Mouse (Mus musculus) cerebellum, postnatal 14 days (tissue): ENCODE measurements around the gene Rasl12.

Source experiments
- DNase-seq, 2 experiments: peaks; one replicate each; pipeline ENCODE4 v3.0.0; 2021; ENCODE audit warnings: mixed read lengths in 2 of 2

Rasl12 gene

GRCm38 (mm10) chr9:65398279-65398678 is at the start of gene Rasl12:
TSS of gene Rasl12 (plus strand) at chr9:65398506.
- peak; percentile 79 to 82 for DNase-seq

- DNase-seq, result no peak
Observed at GRCm38 (mm10) chr9:65353251-65353650, 45.1 kb upstream of the Rasl12 start.

GRCm38 (mm10) chr9:65356561-65356960 is 41.7 kb upstream of the Rasl12 start:
- no peak for DNase-seq

GRCm38 (mm10) chr9:65356971-65357370 is 41.3 kb upstream of the Rasl12 start:
- DNase-seq, result no peak

GRCm38 (mm10) chr9:65358956-65359480 is 39.3 kb upstream of the Rasl12 start:
- no peak for DNase-seq

- no peak for DNase-seq
Observed at GRCm38 (mm10) chr9:65360641-65361448, 37.5 kb upstream of the Rasl12 start, which contains the start of gene Ubap1l. TSS of gene Ubap1l (plus strand) at chr9:65361041.

- DNase-seq, result no peak
Observed at GRCm38 (mm10) chr9:65363684-65364083, 34.6 kb upstream of the Rasl12 start.

GRCm38 (mm10) chr9:65365721-65366120 is 32.6 kb upstream of the Rasl12 start:
- no peak for DNase-seq

- DNase-seq, result no peak
Observed at GRCm38 (mm10) chr9:65371756-65372155, 26.6 kb upstream of the Rasl12 start.

GRCm38 (mm10) chr9:65372449-65372848 is 25.9 kb upstream of the Rasl12 start:
- DNase-seq, result peak; percentile 47 to 71

- DNase-seq, result no peak
Observed at GRCm38 (mm10) chr9:65374468-65375162, 23.7 kb upstream of the Rasl12 start.

GRCm38 (mm10) chr9:65375163-65375934 is 23.0 kb upstream of the Rasl12 start:
- no peak for DNase-seq

- DNase-seq, result no peak
Observed at GRCm38 (mm10) chr9:65381017-65381590, 17.2 kb upstream of the Rasl12 start.

GRCm38 (mm10) chr9:65382031-65382750 is 16.1 kb upstream of the Rasl12 start:
- DNase-seq, result no peak

- DNase-seq, result peak; percentile 22 to 29
Observed at GRCm38 (mm10) chr9:65382751-65383097, 15.6 kb upstream of the Rasl12 start.

GRCm38 (mm10) chr9:65384276-65384675 is 14.0 kb upstream of the Rasl12 start:
- DNase-seq, result peak; percentile 57 to 62

GRCm38 (mm10) chr9:65386373-65387140 is 11.7 kb upstream of the Rasl12 start:
- no peak for DNase-seq

GRCm38 (mm10) chr9:65390752-65391612 is 7.3 kb upstream of the Rasl12 start:
- DNase-seq, result no peak

- DNase-seq, result no peak
Observed at GRCm38 (mm10) chr9:65391613-65391964, 6.7 kb upstream of the Rasl12 start, which contains the start of gene Kbtbd13. TSS of gene Kbtbd13 (minus strand) at chr9:65391652.
